12 mouse cellular contexts compared by ENCODE assay signal in genomic region chr1:166007026-166007425, GRCm38 (mm10).
"Had no signal": no experiment of that assay in that cellular context is flagged by ENCODE, and none has a peak within 500 bp of the region (broad histone marks: within the 10 kb centered on the region; RNA-seq: fewer than 3 reads in every experiment).

No protein-coding gene starts in this region.

- DNase-seq: kidney, adult 2 months; kidney, postnatal 25 days; left cerebral cortex, postnatal 4 days; liver, postnatal 0 days; lung, postnatal 10 days; lung, postnatal 36 days had no signal

- H3K36me3 ChIP-seq: limb, embryonic 12.5 days; limb, embryonic 15.5 days; lung, embryonic 15.5 days; midbrain, embryonic 13.5 days had no signal

- H3K4me1 ChIP-seq: limb, embryonic 15.5 days; lung, embryonic 15.5 days; midbrain, embryonic 13.5 days had no signal

- H3K27ac ChIP-seq: kidney, postnatal 0 days; limb, embryonic 12.5 days; limb, embryonic 15.5 days; liver, embryonic 14.5 days; lung, embryonic 15.5 days; midbrain, embryonic 13.5 days had no signal

- H3K4me3 ChIP-seq: limb, embryonic 12.5 days; limb, embryonic 15.5 days; lung, embryonic 15.5 days; midbrain, embryonic 13.5 days had no signal

- H3K27me3 ChIP-seq: limb, embryonic 12.5 days; limb, embryonic 15.5 days; lung, embryonic 15.5 days; midbrain, embryonic 13.5 days had no signal
